Mouse (Mus musculus) hindbrain, embryonic 10.5 days (tissue): ENCODE data around the gene Rims3. TPM values are rescaled to one million over a fixed set of nuclear protein-coding genes. Genes with fewer than 3 reads are reported as not detected.

Experiments used
- DNase-seq: peaks from one replicate; pipeline ENCODE4 v3.0.0-alpha.2; 2017; ENCODE audit warnings: low spot score
- H3K27ac ChIP-seq: fragments of 300-500 bp; sonication (generic); 2 replicates; pipeline ENCODE4 v1.5.1; 2016; ENCODE audit warnings: mild to moderate bottlenecking, moderate library complexity
- H3K27me3 ChIP-seq: fragments of 300-500 bp; sonication (generic); 2 replicates; pipeline ENCODE4 v1.6.1; 2016; ENCODE audit warnings: mild to moderate bottlenecking; ENCODE audit not compliant: poor library complexity, insufficient read depth, severe bottlenecking
- H3K36me3 ChIP-seq: fragments of 300-500 bp; sonication (generic); 2 replicates; pipeline ENCODE4 v1.6.1; 2016; ENCODE audit warnings: mild to moderate bottlenecking, moderate library complexity
- H3K4me1 ChIP-seq: fragments of 300-500 bp; sonication (generic); replicated peaks from 2 replicates; pipeline ENCODE4 v1.6.1; 2016; ENCODE audit warnings: mild to moderate bottlenecking
- H3K4me3 ChIP-seq: fragments of 300-500 bp; sonication (generic); 2 replicates; pipeline ENCODE4 v1.5.1; 2016; ENCODE audit warnings: mild to moderate bottlenecking, moderate library complexity
- H3K9me3 ChIP-seq: fragments of 300-500 bp; sonication (generic); 2 replicates; pipeline ENCODE4 v1.6.1; 2016; ENCODE audit warnings: mild to moderate bottlenecking, moderate library complexity
- WGBS: fragments of 180-500 bp; shearing (Covaris S2); methylation state at CpG from one replicate; pipeline ENCODE4 v1.1.7; 2016; 5-methylcytosine and 5-hydroxymethylcytosine counted together
- polyA plus RNA-seq: library from polyadenylated mRNA; unstranded; fragments of >200 nt; fragmentation: Nextera tagmentation; extraction: Ambion mirVana; gene quantifications from 2 replicates; pipeline ENCODE4 v1.2.1, GENCODE M21; 2016

The Rims3 gene
- polyA plus RNA-seq, 1 experiment from 2014 or later, result 5.2 TPM

GRCm38 (mm10) chr4:120859865-120860264 is 5.2 kb downstream of the Rims3 start:
- Histone ChIP-seq H3K9me3 (peaks cover under 1% of the 10 kb centered on the region; the same call in 1 of the 2 replicates), H3K27ac (no peak overlapping the region), H3K27me3 (peaks cover 23% of the 10 kb centered on the region), H3K4me3 (no peak overlapping the region), H3K36me3 (no peaks in the 10 kb centered on the region), H3K4me1 (peaks cover 24% of the 10 kb centered on the region)
- DNase-seq, result no peak
- 84% methylated on average over 7 of the region's 7 CpGs for WGBS

GRCm38 (mm10) chr4:120866211-120866610 is 11.6 kb downstream of the Rims3 start:
- H3K36me3 ChIP-seq, result no peaks in the 10 kb centered on the region
- H3K4me3 ChIP-seq, result no peak overlapping the region
- H3K4me1 ChIP-seq, result peaks cover 18% of the 10 kb centered on the region
- DNase-seq, result peak; percentile 69
- no peak overlapping the region for H3K27ac ChIP-seq
- no peaks in the 10 kb centered on the region for H3K9me3 ChIP-seq
- H3K27me3 ChIP-seq, result no peaks in the 10 kb centered on the region
- 7% methylated on average over 6 of the region's 6 CpGs for WGBS

GRCm38 (mm10) chr4:120868246-120868645 is 13.6 kb downstream of the Rims3 start:
- Histone ChIP-seq H3K9me3 (no peaks in the 10 kb centered on the region), H3K36me3 (no peaks in the 10 kb centered on the region), H3K4me1 (peaks cover 18% of the 10 kb centered on the region), H3K4me3 (no peak overlapping the region), H3K27me3 (no peaks in the 10 kb centered on the region), H3K27ac (no peak overlapping the region)
- no peak for DNase-seq
- 88% methylated on average over 5 of the region's 5 CpGs for WGBS

- Histone ChIP-seq H3K4me1 (peaks cover 18% of the 10 kb centered on the region), H3K9me3 (no peaks in the 10 kb centered on the region), H3K27ac (no peak overlapping the region), H3K27me3 (no peaks in the 10 kb centered on the region), H3K4me3 (no peak overlapping the region), H3K36me3 (no peaks in the 10 kb centered on the region)
- no peak for DNase-seq
- WGBS, result 77% methylated on average over 3 of the region's 3 CpGs
These were observed 14.4 kb downstream of the Rims3 start for GRCm38 (mm10) chr4:120868988-120869387.

GRCm38 (mm10) chr4:120870262-120870748 is 15.7 kb downstream of the Rims3 start:
- WGBS, result 55% methylated on average over 7 of the region's 7 CpGs
- H3K4me3 ChIP-seq, result no peak overlapping the region
- no peak for DNase-seq
- no peaks in the 10 kb centered on the region for H3K27me3 ChIP-seq
- H3K4me1 ChIP-seq, result peaks cover 18% of the 10 kb centered on the region
- H3K36me3 ChIP-seq, result no peaks in the 10 kb centered on the region
- no peaks in the 10 kb centered on the region for H3K9me3 ChIP-seq
- peak overlapping the region; percentile 66 for H3K27ac ChIP-seq

GRCm38 (mm10) chr4:120875961-120876360 is 21.3 kb downstream of the Rims3 start:
- H3K4me1 ChIP-seq, result peaks cover 18% of the 10 kb centered on the region
- no peaks in the 10 kb centered on the region for H3K36me3 ChIP-seq
- no peak for DNase-seq
- H3K27me3 ChIP-seq, result no peaks in the 10 kb centered on the region
- no peaks in the 10 kb centered on the region for H3K9me3 ChIP-seq
- no peak overlapping the region for H3K27ac ChIP-seq
- 65% methylated on average over 3 of the region's 3 CpGs for WGBS
- H3K4me3 ChIP-seq, result no peak overlapping the region

GRCm38 (mm10) chr4:120878728-120879127 is 24.1 kb downstream of the Rims3 start:
- Histone ChIP-seq H3K4me1 (peaks cover 41% of the 10 kb centered on the region), H3K9me3 (no peaks in the 10 kb centered on the region), H3K27ac (no peak overlapping the region), H3K27me3 (no peaks in the 10 kb centered on the region), H3K4me3 (no peak overlapping the region), H3K36me3 (no peaks in the 10 kb centered on the region)
- no peak for DNase-seq
- WGBS, result 86% methylated on average over 3 of the region's 3 CpGs

GRCm38 (mm10) chr4:120879386-120879785 is 24.8 kb downstream of the Rims3 start:
- no peak for DNase-seq
- WGBS, result 57% methylated on average over 4 of the region's 4 CpGs
- H3K27ac ChIP-seq, result no peak overlapping the region

GRCm38 (mm10) chr4:120880731-120881432 is 26.3 kb downstream of the Rims3 start:
- 74% methylated on average over 6 of the region's 6 CpGs for WGBS
- Histone ChIP-seq H3K4me3 (no peak overlapping the region), H3K9me3 (no peaks in the 10 kb centered on the region), H3K27me3 (no peaks in the 10 kb centered on the region), H3K36me3 (no peaks in the 10 kb centered on the region), H3K4me1 (peaks cover 50% of the 10 kb centered on the region), H3K27ac (peak overlapping the region; percentile 13; the same call in 1 of the 2 replicates)
- no peak for DNase-seq

More at GRCm38 (mm10) chr4:120879386-120879785, 24.8 kb downstream of the Rims3 start:
- Histone ChIP-seq H3K4me3 (no peak overlapping the region), H3K36me3 (no peaks in the 10 kb centered on the region), H3K9me3 (no peaks in the 10 kb centered on the region), H3K27me3 (no peaks in the 10 kb centered on the region), H3K4me1 (peaks cover 41% of the 10 kb centered on the region)

- H3K27ac ChIP-seq, result peak overlapping the region; percentile 35
- no peaks in the 10 kb centered on the region for H3K27me3 ChIP-seq
- H3K4me3 ChIP-seq, result no peak overlapping the region; the same call in 1 of the 2 replicates
- no peaks in the 10 kb centered on the region for H3K9me3 ChIP-seq
- DNase-seq, result peak; percentile 55
- WGBS, result 38% methylated on average over 5 of the region's 5 CpGs
- H3K4me1 ChIP-seq, result peaks cover 49% of the 10 kb centered on the region
- no peaks in the 10 kb centered on the region for H3K36me3 ChIP-seq
These were observed 27.5 kb downstream of the Rims3 start for GRCm38 (mm10) chr4:120882002-120882625.

- no peaks in the 10 kb centered on the region for H3K27me3 ChIP-seq
- H3K4me3 ChIP-seq, result no peak overlapping the region
- H3K27ac ChIP-seq, result no peak overlapping the region
- no peaks in the 10 kb centered on the region for H3K36me3 ChIP-seq
- H3K9me3 ChIP-seq, result no peaks in the 10 kb centered on the region
- 58% methylated on average over 13 of the region's 13 CpGs for WGBS
- H3K4me1 ChIP-seq, result peaks cover 46% of the 10 kb centered on the region
- DNase-seq, result no peak
These were observed 30.8 kb downstream of the Rims3 start for GRCm38 (mm10) chr4:120885208-120886120.

- H3K27ac ChIP-seq, result no peak overlapping the region
- no peak for DNase-seq
- peaks cover 47% of the 10 kb centered on the region for H3K4me1 ChIP-seq
- no peaks in the 10 kb centered on the region for H3K9me3 ChIP-seq
- WGBS, result 46% methylated on average over 4 of the region's 4 CpGs
- no peaks in the 10 kb centered on the region for H3K27me3 ChIP-seq
- no peaks in the 10 kb centered on the region for H3K36me3 ChIP-seq
- H3K4me3 ChIP-seq, result no peak overlapping the region
These were observed 31.5 kb downstream of the Rims3 start for GRCm38 (mm10) chr4:120886131-120886530.
